Mouse (Mus musculus) lung, postnatal 0 days (tissue): ENCODE measurements around the gene Fam219a.

ENCODE experiments used
- CTCF ChIP-seq: IDR thresholded peaks from 2 replicates; pipeline ENCODE4 v1.5.1; 2016; ENCODE audit warnings: antibody characterized with exemption, mild to moderate bottlenecking
- EP300 ChIP-seq: IDR thresholded peaks from 2 replicates; pipeline ENCODE4 v1.6.1; 2016; ENCODE audit warnings: antibody characterized with exemption, mild to moderate bottlenecking, control low read depth

DNA sequence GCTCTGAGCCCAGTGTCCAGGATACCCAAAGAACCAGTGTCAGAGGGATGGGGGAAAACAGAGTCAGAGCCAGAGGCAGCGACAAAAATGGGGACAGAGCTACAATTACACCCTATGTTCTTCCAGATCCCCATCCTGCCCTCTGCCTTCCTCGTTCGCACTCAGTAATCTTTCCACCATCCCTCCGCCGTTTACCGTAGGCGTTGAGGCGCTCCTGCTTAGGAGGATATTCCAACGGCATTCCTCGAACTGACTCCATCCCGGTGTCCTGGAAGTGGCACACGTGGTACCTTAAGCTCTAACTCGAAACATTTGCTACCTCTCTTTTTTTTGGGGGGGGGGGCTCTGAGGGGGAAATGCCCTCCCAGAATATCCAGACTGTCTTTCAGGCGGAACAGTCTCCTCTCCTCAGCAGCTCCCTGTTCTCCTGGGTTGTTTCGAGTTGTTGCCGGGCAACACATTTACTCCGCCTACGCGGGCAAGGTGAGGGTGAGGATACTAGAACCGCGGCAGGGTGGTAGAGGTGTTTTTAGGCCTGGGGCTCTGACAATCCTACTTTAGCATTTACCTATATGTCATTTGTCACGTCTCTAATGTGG, 61.9 kb downstream of the Fam219a start:
- TF ChIP-seq CTCF (no peak), EP300 (no peak)
